In the genomic region with DNA sequence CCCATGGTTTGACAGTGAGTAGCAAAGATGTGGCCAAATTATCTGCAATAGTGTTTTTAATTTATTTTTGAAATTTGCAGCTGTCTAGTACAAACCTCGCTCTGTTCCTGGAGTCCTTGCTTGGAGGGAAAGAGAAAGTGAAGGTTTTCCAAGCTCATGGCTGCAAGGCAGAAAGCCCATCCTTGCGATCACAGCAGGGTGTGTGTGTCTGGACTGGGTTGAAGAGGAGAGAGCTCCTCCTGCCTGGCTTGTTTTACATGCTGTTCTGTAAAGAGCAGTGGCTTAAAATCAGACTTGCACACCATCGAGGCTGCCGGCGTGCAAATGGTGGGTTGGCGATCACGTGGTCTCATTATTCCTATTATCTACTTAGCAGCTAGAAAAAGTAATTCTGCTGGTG, we compare ENCODE assay signal across 29 mouse cellular contexts.
DNase-seq lines count a peak whose midpoint lies in the region; ATAC-seq and TF ChIP-seq lines count a peak whose summit lies in the region.
"Had no signal": no experiment of that assay in that cellular context is flagged by ENCODE, and none has a peak within 500 bp of the region (broad histone marks: within the 10 kb centered on the region; RNA-seq: fewer than 3 reads in every experiment).

No protein-coding gene starts in this region.

- no peak overlapping the region for H3K9ac ChIP-seq in hindbrain, embryonic 13.5 days
- H3K9ac ChIP-seq in hindbrain, embryonic 16.5 days (ENCODE audit: low read depth, low read length), result no peak overlapping the region
- H3K9ac ChIP-seq: kidney, embryonic 15.5 days; liver, embryonic 15.5 days; lung, embryonic 15.5 days had no signal

- DNase-seq in MN1 (ENCODE audit: low spot score), result peak; percentile 18
- DNase-seq in cerebellum, adult 2 months, result peak; percentile 51 to 60
- peak; percentile 47 to 70 for DNase-seq in cerebellum, postnatal 25 days
- no peak for DNase-seq in lung, postnatal 25 days (ENCODE audit: low spot score)
- DNase-seq: adrenal gland, postnatal 14 days; B cell, adult 2 months; gastrocnemius, postnatal 14 days; heart, adult 11 months; heart, postnatal 10 days; kidney, adult 11 months; kidney, postnatal 4 days; liver; lung, postnatal 4 days; right cerebral cortex, postnatal 14 days; thymus, adult 2 months had no signal

- no peak for ATAC-seq in hindbrain, embryonic 13.5 days (ENCODE audit: low FRiP score)
- no peak for ATAC-seq in hindbrain, embryonic 16.5 days
- ATAC-seq in megakaryocyte-erythroid progenitor cell, adult 5-6 weeks (replicated peaks; ENCODE audit: low FRiP score, low TSS enrichment, poor library complexity, severe bottlenecking), result no peak
- ATAC-seq: forebrain, embryonic 16.5 days had no signal

- H3K4me3 ChIP-seq in hindbrain, embryonic 13.5 days, result no peak overlapping the region
- no peak overlapping the region for H3K4me3 ChIP-seq in hindbrain, embryonic 16.5 days (ENCODE audit: low read length)
- H3K4me3 ChIP-seq in cerebellum, adult 2 months (replicated peaks; ENCODE audit: insufficient read depth, low read depth, low read length), result no peak overlapping the region
- H3K4me3 ChIP-seq: kidney, embryonic 15.5 days; left cerebral cortex, adult 2 months; limb, embryonic 10.5 days; liver, embryonic 15.5 days; lung, embryonic 15.5 days had no signal

- no peak overlapping the region for H3K4me2 ChIP-seq in hindbrain, embryonic 13.5 days
- H3K4me2 ChIP-seq in hindbrain, embryonic 16.5 days (ENCODE audit: low read length), result no peak overlapping the region
- H3K4me2 ChIP-seq: heart, embryonic 11.5 days; kidney, embryonic 15.5 days; liver, embryonic 15.5 days; lung, embryonic 15.5 days; midbrain, embryonic 11.5 days had no signal

- TF ChIP-seq CTCF in cerebellum, adult 2 months (IDR thresholded peaks at IDR 0.05; ENCODE audit: borderline replicate concordance, insufficient read depth, low read depth, low read length), result no peak

- H3K27ac ChIP-seq in hindbrain, embryonic 13.5 days, result 0 out of 2 replicates have a peak overlapping the region, but pooled peaks have one; percentile 9
- H3K27ac ChIP-seq in hindbrain, embryonic 16.5 days (ENCODE audit: low read depth, low read length), result no peak overlapping the region
- no peak overlapping the region for H3K27ac ChIP-seq in cerebellum, adult 2 months (ENCODE audit: insufficient read depth, low read length)
- H3K27ac ChIP-seq: kidney, embryonic 15.5 days; left cerebral cortex, adult 2 months; limb, embryonic 10.5 days; liver, embryonic 15.5 days; lung, embryonic 15.5 days; stomach, postnatal 0 days had no signal

- WGBS in hindbrain, embryonic 13.5 days, result 84% methylated on average over 7 of the region's 7 CpGs
- 74% methylated on average over 7 of the region's 7 CpGs for WGBS in hindbrain, embryonic 16.5 days
- WGBS in cerebellum, adult 2 months, result 77% methylated on average over 7 of the region's 7 CpGs

- no peaks in the 10 kb centered on the region for H3K27me3 ChIP-seq in hindbrain, embryonic 13.5 days
- H3K27me3 ChIP-seq in hindbrain, embryonic 16.5 days (replicated peaks; ENCODE audit: control insufficient read depth, insufficient read depth, low read length), result no peaks in the 10 kb centered on the region
- no peaks in the 10 kb centered on the region for H3K27me3 ChIP-seq in cerebellum, adult 2 months (ENCODE audit: control insufficient read depth, insufficient read depth, low read length)
- H3K27me3 ChIP-seq: CH12.LX; kidney, embryonic 15.5 days; liver, embryonic 15.5 days; lung, embryonic 15.5 days had no signal

- TF ChIP-seq POLR2A in cerebellum, adult 2 months (IDR thresholded peaks at IDR 0.05; ENCODE audit: borderline replicate concordance, insufficient read depth, low read length), result no peak

- H3K9me3 ChIP-seq in hindbrain, embryonic 13.5 days, result no peaks in the 10 kb centered on the region
- H3K9me3 ChIP-seq in hindbrain, embryonic 16.5 days (ENCODE audit: control insufficient read depth, low read length), result no peaks in the 10 kb centered on the region
- H3K9me3 ChIP-seq: kidney, embryonic 15.5 days; limb, embryonic 10.5 days; liver, embryonic 15.5 days; lung, embryonic 15.5 days had no signal

- H3K36me3 ChIP-seq in hindbrain, embryonic 13.5 days, result no peaks in the 10 kb centered on the region
- no peaks in the 10 kb centered on the region for H3K36me3 ChIP-seq in hindbrain, embryonic 16.5 days (ENCODE audit: control insufficient read depth, insufficient read depth, low read length)
- H3K36me3 ChIP-seq: G1E; kidney, embryonic 15.5 days; limb, embryonic 10.5 days; liver, embryonic 15.5 days; lung, embryonic 15.5 days had no signal

- 0 out of 2 replicates have a peak, but pooled peaks cover 10% of the 10 kb centered on the region for H3K4me1 ChIP-seq in hindbrain, embryonic 13.5 days (replicated peaks)
- H3K4me1 ChIP-seq in hindbrain, embryonic 16.5 days (ENCODE audit: control insufficient read depth, insufficient read depth, low read depth, low read length), result peaks cover 4% of the 10 kb centered on the region; the same call in 1 of the 2 replicates
- peaks cover 2% of the 10 kb centered on the region; the same call in 1 of the 2 replicates for H3K4me1 ChIP-seq in cerebellum, adult 2 months (ENCODE audit: control insufficient read depth, insufficient read depth, low read length)
- H3K4me1 ChIP-seq: kidney, embryonic 15.5 days; limb, embryonic 10.5 days; liver, embryonic 15.5 days; lung, embryonic 15.5 days had no signal
